Mouse (Mus musculus) lung, postnatal 0 days (tissue): ENCODE data around the gene Rbpjl. TPM values are rescaled to one million over a fixed set of nuclear protein-coding genes. Genes with fewer than 3 reads are reported as not detected.

Experiments used
- ATAC-seq: fragments of 200-750 bp; cut with Nextera tagmentation; 2 replicates; pipeline ENCODE4 v1.8.0; 2017; ENCODE audit warnings: moderate library complexity
- DNase-seq: peaks from one replicate; pipeline ENCODE4 v3.0.0-alpha.2; 2016; ENCODE audit warnings: low spot score
- H3K27ac ChIP-seq: fragments of 300-500 bp; sonication (generic); 2 replicates; pipeline ENCODE4 v1.5.1; 2014; ENCODE audit warnings: antibody characterized with exemption, mild to moderate bottlenecking, low read length, mixed read lengths
- H3K27me3 ChIP-seq: fragments of 300-500 bp; sonication (generic); replicated peaks from 2 replicates; pipeline ENCODE4 v1.6.1; 2014; ENCODE audit warnings: low read length, mixed read lengths; ENCODE audit not compliant: insufficient read depth
- H3K36me3 ChIP-seq: fragments of 300-500 bp; sonication (generic); 2 replicates; pipeline ENCODE4 v1.6.1; 2014; ENCODE audit warnings: low read length, mixed read lengths; ENCODE audit not compliant: insufficient read depth
- H3K4me1 ChIP-seq: fragments of 300-500 bp; sonication (generic); 2 replicates; pipeline ENCODE4 v1.6.1; 2014; ENCODE audit warnings: antibody characterized with exemption, low read depth, low read length, mixed read lengths; ENCODE audit not compliant: insufficient read depth
- H3K4me2 ChIP-seq: fragments of 300-500 bp; sonication (generic); replicated peaks from 2 replicates; pipeline ENCODE4 v1.6.1; 2014; ENCODE audit warnings: low read depth, mild to moderate bottlenecking, low read length, moderate library complexity, mixed read lengths
- H3K4me3 ChIP-seq: fragments of 300-500 bp; sonication (generic); 2 replicates; pipeline ENCODE4 v1.5.1; 2014; ENCODE audit warnings: low read depth, low read length
- H3K9ac ChIP-seq: fragments of 300-500 bp; sonication (generic); replicated peaks from 2 replicates; pipeline ENCODE4 v1.6.1; 2014; ENCODE audit warnings: low read depth, mild to moderate bottlenecking
- H3K9me3 ChIP-seq: fragments of 300-500 bp; sonication (generic); 2 replicates; pipeline ENCODE4 v1.6.1; 2016; ENCODE audit warnings: low read length, mixed read lengths
- CTCF ChIP-seq: IDR thresholded peaks from 2 replicates; pipeline ENCODE4 v1.5.1; 2016; ENCODE audit warnings: antibody characterized with exemption, mild to moderate bottlenecking
- EP300 ChIP-seq: IDR thresholded peaks from 2 replicates; pipeline ENCODE4 v1.6.1; 2016; ENCODE audit warnings: antibody characterized with exemption, mild to moderate bottlenecking, control low read depth
- WGBS: fragments of 180-500 bp; shearing (Covaris S2); extraction: QIAGEN DNeasy Blood & Tissue Kit; methylation state at CpG from one replicate; pipeline ENCODE4 v1.1.7; 2014; 5-methylcytosine and 5-hydroxymethylcytosine counted together
- polyA plus RNA-seq: library from polyadenylated mRNA; unstranded; fragments of >200 nt; fragmentation: Nextera tagmentation; extraction: Ambion mirVana; gene quantifications from 2 replicates; pipeline ENCODE4 v1.2.1, GENCODE M21; 2015

The Rbpjl gene
- polyA plus RNA-seq, 1 experiment from 2014 or later: 29.7 TPM

DNA sequence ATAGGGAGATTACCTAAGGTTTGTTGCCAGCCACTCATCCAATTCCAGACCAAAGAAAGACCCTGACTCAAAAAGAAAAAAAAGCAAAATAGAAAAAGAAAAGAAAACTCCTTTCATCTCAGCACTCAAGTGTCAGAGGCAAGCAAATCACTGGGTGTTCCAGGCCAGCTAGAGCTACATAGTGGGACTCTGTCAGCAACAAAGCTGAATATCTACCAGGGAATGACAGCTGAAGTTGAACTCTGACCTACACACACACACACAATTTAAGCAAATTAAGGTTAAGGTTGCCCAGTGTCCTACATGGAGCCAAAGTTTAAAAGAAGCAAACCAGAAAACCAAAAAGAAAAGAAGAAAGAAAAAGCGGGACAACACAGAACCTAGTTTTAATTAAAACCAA is 45.2 kb downstream of the Rbpjl start:
- Histone ChIP-seq H3K27ac (no peak overlapping the region), H3K4me3 (no peak overlapping the region), H3K36me3 (no peaks in the 10 kb centered on the region), H3K9me3 (no peaks in the 10 kb centered on the region), H3K4me2 (no peak overlapping the region), H3K9ac (no peak overlapping the region), H3K4me1 (peaks cover 23% of the 10 kb centered on the region; the same call in 1 of the 2 replicates), H3K27me3 (no peaks in the 10 kb centered on the region)
- DNase-seq (no peak), ATAC-seq (no peak)
- TF ChIP-seq CTCF (no peak), EP300 (no peak)
- 100% methylated on average over 1 of the region's 1 CpGs for WGBS

DNA sequence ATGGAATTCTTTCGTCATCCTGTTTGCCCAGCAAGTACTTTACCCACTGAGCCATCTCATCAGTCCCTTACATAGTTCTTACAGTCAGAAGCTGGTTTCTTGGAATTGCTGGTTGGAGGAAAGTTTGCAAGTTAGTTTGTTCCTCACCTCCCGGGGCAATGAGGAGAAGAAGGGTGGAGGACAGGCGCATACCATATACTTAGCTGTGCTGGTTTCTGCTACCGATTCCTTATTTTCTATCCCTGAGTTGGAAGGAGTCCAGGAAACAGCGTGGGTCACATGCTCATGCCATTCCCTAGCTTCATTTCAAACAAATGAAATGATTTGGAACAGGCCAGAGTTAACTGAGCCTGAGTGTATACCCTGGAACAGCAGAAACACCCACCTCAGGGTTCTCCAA is 46.0 kb downstream of the Rbpjl start:
- peak overlapping the region; percentile 81 for H3K27ac ChIP-seq
- H3K4me3 ChIP-seq: no peak overlapping the region
- H3K36me3 ChIP-seq: no peaks in the 10 kb centered on the region
- 51% methylated on average over 5 of the region's 5 CpGs for WGBS
- no peak for DNase-seq
- H3K9ac ChIP-seq: no peak overlapping the region
- TF ChIP-seq CTCF: no peak
- TF ChIP-seq EP300: peak; percentile 13; the same call in 1 of the 2 replicates
- H3K4me1 ChIP-seq: peaks cover 21% of the 10 kb centered on the region; the same call in 1 of the 2 replicates
- H3K27me3 ChIP-seq: no peaks in the 10 kb centered on the region
- ATAC-seq: peak; percentile 42
- H3K9me3 ChIP-seq: no peaks in the 10 kb centered on the region
- H3K4me2 ChIP-seq: no peak overlapping the region

DNA sequence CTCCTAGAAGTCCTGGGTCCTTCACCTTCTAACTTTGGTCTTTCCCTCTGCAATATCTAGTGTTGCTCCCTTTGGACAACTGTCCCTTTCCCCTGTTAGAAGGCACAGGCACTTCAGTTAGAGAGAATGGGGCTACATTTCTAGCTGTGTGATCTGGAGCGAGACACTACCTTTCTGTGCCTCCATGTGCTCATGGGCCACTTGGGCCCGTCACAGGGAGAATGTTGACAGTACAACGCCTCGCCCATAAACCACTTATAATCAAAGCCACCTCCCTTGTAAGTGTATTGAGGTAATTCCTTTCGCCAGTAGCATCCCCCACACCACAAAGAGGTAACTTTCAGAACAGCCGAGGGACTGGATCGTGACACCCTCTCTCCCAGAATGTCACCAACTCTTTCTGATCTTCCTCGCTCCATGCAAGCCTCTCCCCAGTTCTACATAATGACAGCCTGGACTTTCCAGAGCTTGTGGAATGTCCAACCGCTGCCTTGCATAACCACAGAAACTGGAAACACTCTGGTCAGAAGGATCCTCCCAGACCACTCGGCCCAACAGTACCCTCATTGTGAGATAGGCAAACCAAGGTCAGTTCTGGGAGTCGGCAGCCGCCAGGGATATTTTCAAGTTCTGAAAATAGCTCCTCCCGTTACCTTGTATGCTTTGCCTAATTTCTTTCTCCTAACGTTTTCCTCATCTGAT is 46.6 kb downstream of the Rbpjl start:
- no peaks in the 10 kb centered on the region for H3K27me3 ChIP-seq
- no peaks in the 10 kb centered on the region for H3K36me3 ChIP-seq
- no peaks in the 10 kb centered on the region for H3K9me3 ChIP-seq
- H3K4me1 ChIP-seq: peaks cover 23% of the 10 kb centered on the region; the same call in 1 of the 2 replicates
- no peak overlapping the region for H3K4me3 ChIP-seq
- WGBS: 50% methylated on average over 14 of the region's 14 CpGs
- ATAC-seq (peak; percentile 78), DNase-seq (peak; percentile 71)
- peak overlapping the region; percentile 81 for H3K27ac ChIP-seq
- H3K9ac ChIP-seq: no peak overlapping the region
- TF ChIP-seq EP300 (peak; percentile 43; the same call in 1 of the 2 replicates), CTCF (no peak)
- H3K4me2 ChIP-seq: no peak overlapping the region

DNA sequence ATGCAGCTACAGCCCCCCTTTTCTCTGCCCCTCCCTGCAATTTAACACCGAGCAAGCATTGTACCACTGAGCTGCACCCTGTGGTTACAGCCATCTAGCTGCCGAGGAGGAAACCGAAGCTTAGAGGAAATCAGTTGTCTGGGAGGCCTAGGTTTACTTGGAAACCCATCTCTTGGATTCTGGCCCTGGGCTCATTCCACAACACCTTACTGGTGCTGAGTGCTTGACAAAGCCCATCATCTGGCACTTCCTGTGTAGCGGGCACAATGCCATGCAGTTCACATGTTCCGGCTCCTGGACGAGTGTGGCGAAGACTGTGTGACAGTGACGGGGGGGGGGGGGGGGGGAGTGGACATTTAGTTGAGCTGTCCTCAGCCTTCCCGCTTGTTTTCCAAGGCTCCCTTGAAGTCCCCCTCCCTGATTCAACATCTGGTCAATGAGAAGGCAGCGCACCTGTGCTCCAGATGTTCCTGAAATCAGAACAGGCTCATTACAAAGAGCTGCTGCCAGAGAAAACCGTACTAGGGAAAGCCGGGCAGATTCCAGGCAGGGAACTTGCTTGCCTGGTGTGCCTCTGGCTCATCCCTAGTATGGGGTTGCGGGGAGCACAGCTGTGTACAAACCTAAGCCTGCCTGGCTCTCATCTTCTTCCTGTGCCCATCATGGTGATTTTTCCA is 49.2 kb downstream of the Rbpjl start:
- Histone ChIP-seq H3K9ac (no peak overlapping the region), H3K36me3 (no peaks in the 10 kb centered on the region), H3K4me1 (peaks cover 45% of the 10 kb centered on the region), H3K27me3 (no peaks in the 10 kb centered on the region), H3K4me2 (no peak overlapping the region), H3K27ac (no peak overlapping the region; the same call in 1 of the 2 replicates), H3K9me3 (no peaks in the 10 kb centered on the region), H3K4me3 (no peak overlapping the region)
- ATAC-seq: no peak
- DNase-seq: no peak
- no peak for TF ChIP-seq EP300
- TF ChIP-seq CTCF: peak; percentile 40
- WGBS: 28% methylated on average over 12 of the region's 13 CpGs

DNA sequence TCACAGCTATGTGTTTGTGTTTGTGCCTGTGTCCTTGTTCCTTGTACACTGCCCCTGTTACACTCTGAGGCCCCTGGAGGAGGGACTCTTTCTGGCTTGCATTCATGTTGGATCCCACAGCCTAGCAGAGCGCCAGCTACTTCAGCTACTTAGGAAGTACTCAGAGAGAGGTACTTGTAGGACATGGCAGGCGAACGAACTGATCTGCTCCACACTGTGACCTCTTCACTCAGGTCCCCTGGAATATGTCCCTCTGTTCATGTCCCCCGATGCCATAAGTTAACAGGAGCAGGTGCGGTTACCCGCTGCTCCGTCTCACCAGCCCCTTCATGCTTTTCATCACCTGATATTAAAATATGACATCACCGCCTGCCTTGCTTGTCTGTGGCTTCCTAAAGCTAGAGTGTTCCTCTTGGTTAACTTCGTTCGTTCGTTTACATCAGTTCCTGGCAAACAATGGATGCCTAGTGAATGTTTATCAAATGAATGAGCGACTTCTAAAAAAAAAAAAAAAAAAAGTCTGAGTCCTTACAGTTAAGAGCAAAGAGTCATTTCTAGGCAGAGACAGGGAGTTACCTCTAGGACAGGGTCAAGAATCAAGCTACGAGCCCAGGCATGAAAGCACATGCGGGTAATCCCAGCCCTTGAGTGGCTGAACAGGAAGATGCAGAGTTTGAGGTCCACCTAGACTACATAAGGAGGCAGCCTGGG is 50.3 kb downstream of the Rbpjl start:
- ATAC-seq (no peak), DNase-seq (peak; percentile 65)
- TF ChIP-seq CTCF (no peak), EP300 (peak; percentile 56)
- H3K27me3 ChIP-seq: no peaks in the 10 kb centered on the region
- 30% methylated on average over 14 of the region's 14 CpGs for WGBS
- no peak overlapping the region; the same call in 1 of the 2 replicates for H3K4me2 ChIP-seq
- no peak overlapping the region for H3K4me3 ChIP-seq
- no peaks in the 10 kb centered on the region for H3K9me3 ChIP-seq
- no peak overlapping the region for H3K9ac ChIP-seq
- H3K4me1 ChIP-seq: peaks cover 45% of the 10 kb centered on the region
- H3K27ac ChIP-seq: peak overlapping the region; percentile 57
- no peaks in the 10 kb centered on the region for H3K36me3 ChIP-seq

DNA sequence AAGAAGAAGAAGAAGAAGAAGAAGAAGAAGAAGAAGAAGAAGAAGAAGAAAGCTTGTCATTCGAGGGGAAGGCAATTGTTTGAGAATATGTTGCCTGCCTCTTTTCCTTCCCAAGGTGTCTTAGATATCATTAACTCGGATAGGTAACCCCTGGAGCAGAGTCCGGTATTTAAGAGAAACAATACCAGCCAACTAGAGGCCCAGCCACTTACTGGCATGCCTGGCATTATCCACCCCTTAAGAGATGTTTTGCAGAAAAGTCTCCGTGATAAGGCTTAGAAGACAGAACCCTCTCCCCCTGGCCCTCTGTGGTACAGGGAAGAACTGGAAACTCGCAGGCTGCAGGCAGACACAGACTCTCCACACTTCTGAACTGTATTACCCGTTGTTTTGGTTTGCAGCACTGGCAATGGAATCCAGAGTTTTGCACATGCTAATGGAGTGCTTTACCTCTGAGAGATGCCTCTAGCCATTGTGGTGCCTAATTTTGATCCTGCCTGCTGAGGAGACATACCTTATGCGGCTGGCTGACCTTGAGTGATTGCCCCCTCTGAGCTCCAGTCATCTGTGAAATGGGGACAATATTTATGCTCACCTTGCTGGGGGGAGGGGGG is 51.1 kb downstream of the Rbpjl start:
- no peak overlapping the region for H3K9ac ChIP-seq
- H3K4me3 ChIP-seq: no peak overlapping the region
- H3K27me3 ChIP-seq: no peaks in the 10 kb centered on the region
- no peak for DNase-seq
- no peaks in the 10 kb centered on the region for H3K36me3 ChIP-seq
- peak overlapping the region; percentile 90 for H3K27ac ChIP-seq
- no peak for ATAC-seq
- whole genome bisulfite sequencing: 53% methylated on average over 7 of the region's 7 CpGs
- no peak overlapping the region for H3K4me2 ChIP-seq
- TF ChIP-seq CTCF: no peak
- TF ChIP-seq EP300: no peak
- no peaks in the 10 kb centered on the region for H3K9me3 ChIP-seq
- peaks cover 41% of the 10 kb centered on the region for H3K4me1 ChIP-seq
